Mouse (Mus musculus) adrenal gland, postnatal 36 days (tissue): ENCODE results near the gene Lrch4. TPM values are rescaled to one million over a fixed set of nuclear protein-coding genes. Genes with fewer than 3 reads are reported as not detected.

ENCODE experiments used
- DNase-seq, 2 experiments: peaks; one replicate each; pipeline ENCODE4 v3.0.0; 2021; ENCODE audit warnings: mixed read lengths in 1 of 2
- total RNA-seq, 2 experiments: library from RNA; stranded (reverse); gene quantifications; 2 replicates each; pipeline ENCODE4 v1.2.3; 2021

Gene Lrch4
- total RNA-seq, 2 experiments from 2014 or later: 23.5 to 36.1 TPM

DNA sequence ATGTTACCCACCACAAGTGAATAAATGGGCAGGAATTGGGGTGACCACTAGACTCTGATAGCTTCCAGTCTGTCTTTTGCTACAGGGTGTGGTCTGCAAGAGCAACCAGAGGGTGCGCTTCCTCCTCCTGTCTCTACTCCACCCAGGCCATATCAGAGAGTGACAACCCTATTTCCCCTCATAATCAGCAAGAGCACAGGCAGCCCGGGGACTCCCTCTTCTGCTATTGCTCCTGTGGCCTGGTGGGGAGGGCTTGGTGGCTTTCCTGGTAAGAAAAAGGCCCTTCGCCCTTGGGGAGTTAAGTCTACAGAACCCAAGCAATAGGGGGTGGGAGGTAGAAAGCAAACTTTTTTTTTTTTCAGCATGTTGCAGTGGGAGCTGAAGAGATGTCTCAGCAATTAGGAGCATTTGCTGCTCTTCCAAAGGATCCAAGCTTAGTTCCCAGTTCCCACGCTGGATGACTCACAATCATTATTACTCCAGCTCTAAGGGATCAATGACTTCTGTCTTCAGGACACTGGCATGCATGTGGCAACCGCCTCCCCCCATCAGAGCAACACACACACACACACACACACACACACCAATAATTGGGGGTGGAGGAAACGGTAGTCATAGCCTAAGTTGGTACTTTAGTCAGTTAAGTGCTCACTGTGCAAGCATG is 57.3 kb downstream of the Lrch4 start:
- no peak for DNase-seq

DNA sequence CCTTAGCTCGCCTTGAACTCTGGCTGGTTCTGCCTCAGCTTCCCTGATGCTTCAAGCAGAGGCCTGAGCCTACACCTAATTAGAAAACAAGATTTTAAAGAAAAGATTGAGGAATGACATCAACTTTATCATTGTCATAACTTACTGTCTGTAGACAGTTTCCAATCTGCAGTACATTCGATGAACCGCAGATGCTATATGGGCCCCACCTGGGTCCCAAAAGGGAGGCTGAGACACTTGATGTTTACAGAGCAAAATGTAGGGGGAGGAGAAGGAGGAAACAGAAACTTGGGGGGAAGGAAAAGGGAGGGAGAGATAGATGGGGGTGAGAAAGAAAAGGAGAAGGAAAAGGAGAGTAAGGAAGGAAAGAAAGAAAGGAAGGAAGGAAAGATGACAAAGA is 61.1 kb downstream of the Lrch4 start:
- DNase-seq: no peak

DNA sequence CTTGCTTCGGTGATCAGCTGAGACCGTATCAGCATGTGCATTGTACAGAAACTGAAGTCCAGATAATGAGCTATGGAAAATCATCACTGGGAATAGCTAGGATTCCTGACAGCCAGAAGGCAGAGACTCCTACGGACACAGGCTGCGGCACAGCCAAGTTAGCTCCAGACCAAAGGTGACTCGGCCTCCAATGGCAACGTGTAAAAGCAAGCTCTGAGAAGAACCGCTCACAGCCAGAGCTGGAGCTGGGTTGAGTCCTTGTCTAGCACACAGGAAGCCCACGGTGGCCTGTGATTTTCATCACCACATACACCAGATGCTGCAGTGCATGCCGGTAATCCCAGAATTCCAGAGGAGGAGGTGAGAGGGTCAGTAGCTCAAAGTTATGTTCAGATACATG is 61.6 kb downstream of the Lrch4 start:
- DNase-seq: no peak

Other genes with a start within 250 kb of the Lrch4 start
- gene Zan, start 152.1 kb upstream of the Lrch4 start, total RNA-seq: under 1 TPM in 1 of 2 experiments, not detected in 1; 0.03 TPM
- gene Pop7, start 126.6 kb upstream of the Lrch4 start, total RNA-seq: 10 to 100 TPM; 25.6 to 27.0 TPM
- 10 to 100 TPM; 32.0 to 32.8 TPM for gene Gigyf1, start 110.6 kb upstream of the Lrch4 start, total RNA-seq
- not detected for gene Epo, start 95.9 kb upstream of the Lrch4 start, total RNA-seq
- gene Gnb2, start 95.6 kb upstream of the Lrch4 start, total RNA-seq: 100 to 1,000 TPM; 544 to 638 TPM
- gene Actl6b, start 75.6 kb upstream of the Lrch4 start, total RNA-seq: 1 to 10 TPM; 2.6 to 3.3 TPM
- gene Tfr2, start 59.3 kb upstream of the Lrch4 start, total RNA-seq: 1 to 10 TPM in 1 of 2 experiments, under 1 TPM in 1; 0.95 to 1.1 TPM
- gene Mospd3, start 28.1 kb upstream of the Lrch4 start, total RNA-seq: 10 to 100 TPM; 45.6 to 47.8 TPM
- 100 to 1,000 TPM; 874 to 904 TPM for gene Pcolce, start 15.3 kb upstream of the Lrch4 start, total RNA-seq
- gene Fbxo24, start 119 bp upstream of the Lrch4 start, total RNA-seq: 1 to 10 TPM in 1 of 2 experiments, under 1 TPM in 1; 0.93 to 1.7 TPM
- gene Gm20605, start 54 bp downstream of the Lrch4 start, total RNA-seq: 1 to 10 TPM; 7.9 to 9.6 TPM
- 1 to 10 TPM; 1.9 to 7.8 TPM for gene Sap25, start 12.2 kb downstream of the Lrch4 start, total RNA-seq
- 1 to 10 TPM; 4.8 to 6.2 TPM for gene Irs3, start 16.6 kb downstream of the Lrch4 start, total RNA-seq
- gene Agfg2, start 55.6 kb downstream of the Lrch4 start, total RNA-seq: 10 to 100 TPM; 30.4 to 30.6 TPM
- 1 to 10 TPM; 3.1 to 3.2 TPM for gene Nyap1, start 112.5 kb downstream of the Lrch4 start, total RNA-seq
- gene Tsc22d4, start 116.6 kb downstream of the Lrch4 start, total RNA-seq: 10 to 100 TPM; 79.5 to 84.6 TPM
- gene Ppp1r35, start 149.7 kb downstream of the Lrch4 start, total RNA-seq: 10 to 100 TPM; 24.6 to 28.4 TPM
- 10 to 100 TPM; 52.0 to 56.4 TPM for gene Mepce, start 158.5 kb downstream of the Lrch4 start, total RNA-seq
- 1 to 10 TPM; 2.3 to 3.0 TPM for gene Zcwpw1, start 158.7 kb downstream of the Lrch4 start, total RNA-seq
- gene Pilra, start 207.2 kb downstream of the Lrch4 start, total RNA-seq: 1 to 10 TPM; 2.4 to 3.9 TPM
- gene Pilrb1, start 229.0 kb downstream of the Lrch4 start, total RNA-seq: 1 to 10 TPM; 1.3 to 1.5 TPM
- 1 to 10 TPM in 1 of 2 experiments, under 1 TPM in 1; 0.76 to 1.4 TPM for gene Pilrb2, start 242.7 kb downstream of the Lrch4 start, total RNA-seq